ENCODE assay signal across 12 mouse cellular contexts in the genomic region with DNA sequence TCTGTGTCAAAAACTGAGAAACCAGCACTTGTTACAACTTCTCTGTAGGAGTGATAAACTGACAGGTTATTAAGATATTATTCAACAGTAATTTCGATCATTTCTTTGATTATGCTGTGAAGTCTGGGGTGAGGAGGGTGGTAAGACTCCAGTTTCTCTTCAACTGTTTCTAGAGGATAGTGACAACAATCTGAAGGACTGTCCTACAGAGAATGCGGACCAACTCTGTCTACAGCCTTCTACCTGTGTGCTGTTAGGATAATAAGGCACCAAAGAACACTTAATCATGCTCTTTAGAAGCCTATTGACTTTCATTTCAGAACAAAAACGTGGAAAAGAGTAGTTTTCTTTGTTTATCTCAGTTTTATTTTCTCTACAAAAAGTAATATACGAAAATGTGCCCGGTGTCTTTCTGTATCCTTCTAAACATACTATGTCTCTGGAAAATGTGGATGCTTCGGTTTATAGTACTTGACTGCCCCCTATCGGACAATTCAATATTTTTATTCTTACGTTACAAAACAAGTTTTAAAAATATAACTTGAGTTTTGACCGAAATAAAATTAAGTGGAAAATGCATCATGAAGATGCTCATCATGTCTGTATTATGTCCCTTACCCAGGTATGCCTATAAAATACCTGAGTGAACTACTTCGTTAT. TPM values are rescaled to one million over a fixed set of nuclear protein-coding genes. Genes with fewer than 3 reads are reported as not detected.
DNase-seq lines count a peak whose midpoint lies in the region; ATAC-seq and TF ChIP-seq lines count a peak whose summit lies in the region.
"Had no signal": no experiment of that assay in that cellular context is flagged by ENCODE, and none has a peak within 500 bp of the region (broad histone marks: within the 10 kb centered on the region; RNA-seq: fewer than 3 reads in every experiment).

No protein-coding gene starts in this region.

- no peaks in the 10 kb centered on the region for H3K36me3 ChIP-seq in forebrain, postnatal 0 days (ENCODE audit: insufficient read depth)
- no peaks in the 10 kb centered on the region for H3K36me3 ChIP-seq in forebrain, embryonic 11.5 days (ENCODE audit: control insufficient read depth, insufficient read depth, low read length)
- H3K36me3 ChIP-seq in liver, embryonic 14.5 days (replicated peaks; ENCODE audit: control insufficient read depth, insufficient read depth, low read depth): no peaks in the 10 kb centered on the region
- H3K36me3 ChIP-seq in liver, embryonic 12.5 days: no peaks in the 10 kb centered on the region
- H3K36me3 ChIP-seq in midbrain, embryonic 16.5 days (ENCODE audit: control insufficient read depth, insufficient read depth, low read length): no peaks in the 10 kb centered on the region
- H3K36me3 ChIP-seq: G1E had no signal

- no peak overlapping the region for H3K27ac ChIP-seq in forebrain, postnatal 0 days (ENCODE audit: low read depth, low read length)
- H3K27ac ChIP-seq in forebrain, embryonic 11.5 days (ENCODE audit: low read depth, low read length): no peak overlapping the region
- H3K27ac ChIP-seq in liver, embryonic 14.5 days: no peak overlapping the region
- H3K27ac ChIP-seq in liver, embryonic 12.5 days: no peak overlapping the region
- 0 out of 2 replicates have a peak overlapping the region, but pooled peaks have one; percentile 2 for H3K27ac ChIP-seq in midbrain, embryonic 16.5 days (ENCODE audit: low read length)

- H3K27me3 ChIP-seq in forebrain, postnatal 0 days (ENCODE audit: insufficient read depth, low read length): no peaks in the 10 kb centered on the region
- no peaks in the 10 kb centered on the region for H3K27me3 ChIP-seq in forebrain, embryonic 11.5 days (ENCODE audit: control insufficient read depth, insufficient read depth, low read length)
- H3K27me3 ChIP-seq in liver, embryonic 14.5 days (ENCODE audit: control insufficient read depth, insufficient read depth, low read length): no peaks in the 10 kb centered on the region
- H3K27me3 ChIP-seq in liver, embryonic 12.5 days (replicated peaks): no peaks in the 10 kb centered on the region
- no peaks in the 10 kb centered on the region for H3K27me3 ChIP-seq in midbrain, embryonic 16.5 days (ENCODE audit: control insufficient read depth, insufficient read depth, low read depth, low read length)

- peak; percentile 45; the same call in 1 of the 2 replicates for ATAC-seq in forebrain, postnatal 0 days
- ATAC-seq in forebrain, embryonic 11.5 days (replicated peaks; ENCODE audit: low FRiP score): no peak
- ATAC-seq in liver, embryonic 14.5 days (ENCODE audit: insufficient read depth): no peak
- ATAC-seq in liver, embryonic 12.5 days: no peak
- ATAC-seq in midbrain, embryonic 16.5 days: no peak
- ATAC-seq: inflammation-experienced regulatory T-cells, adult 6 months had no signal

- no peaks in the 10 kb centered on the region for H3K4me1 ChIP-seq in forebrain, postnatal 0 days (ENCODE audit: insufficient read depth)
- H3K4me1 ChIP-seq in forebrain, embryonic 11.5 days (replicated peaks; ENCODE audit: control insufficient read depth, insufficient read depth, low read length): no peaks in the 10 kb centered on the region
- no peaks in the 10 kb centered on the region for H3K4me1 ChIP-seq in liver, embryonic 14.5 days (replicated peaks; ENCODE audit: control insufficient read depth in 2 of 2, insufficient read depth in 2 of 2, low read length in 1 of 2)
- H3K4me1 ChIP-seq in liver, embryonic 12.5 days: no peaks in the 10 kb centered on the region
- H3K4me1 ChIP-seq in midbrain, embryonic 16.5 days (ENCODE audit: control insufficient read depth, insufficient read depth, low read length): peaks cover 7% of the 10 kb centered on the region

- 23% methylated on average over 10 of the region's 10 CpGs for WGBS in forebrain, postnatal 0 days
- 35% methylated on average over 10 of the region's 10 CpGs for WGBS in forebrain, embryonic 11.5 days
- WGBS in liver, embryonic 14.5 days (ENCODE audit: insufficient replicate concordance): 26% methylated on average over 10 of the region's 10 CpGs
- 30% methylated on average over 10 of the region's 10 CpGs for WGBS in liver, embryonic 12.5 days (ENCODE audit: insufficient replicate concordance)
- 27% methylated on average over 10 of the region's 10 CpGs for WGBS in midbrain, embryonic 16.5 days

- H3K4me2 ChIP-seq in forebrain, postnatal 0 days (ENCODE audit: low read depth): no peak overlapping the region
- H3K4me2 ChIP-seq in forebrain, embryonic 11.5 days (ENCODE audit: low read depth, low read length, severe bottlenecking): no peak overlapping the region
- no peak overlapping the region for H3K4me2 ChIP-seq in liver, embryonic 14.5 days (ENCODE audit: low read depth)
- no peak overlapping the region for H3K4me2 ChIP-seq in liver, embryonic 12.5 days
- no peak overlapping the region for H3K4me2 ChIP-seq in midbrain, embryonic 16.5 days (ENCODE audit: low read length)

- TF ChIP-seq CTCF in forebrain, postnatal 0 days (IDR thresholded peaks at IDR 0.05; ENCODE audit: low read depth): peak; percentile 69
- TF ChIP-seq CTCF in liver, embryonic 14.5 days (IDR thresholded peaks at IDR 0.05; ENCODE audit: low read depth): peak; percentile 4; the same call in 1 of the 2 replicates
- no peak for TF ChIP-seq CTCF in brain, embryonic 14.5 days (IDR thresholded peaks at IDR 0.05; ENCODE audit: borderline replicate concordance, extremely low read depth, insufficient read depth, insufficient read length)

- H3K9ac ChIP-seq in forebrain, postnatal 0 days: no peak overlapping the region
- H3K9ac ChIP-seq in forebrain, embryonic 11.5 days (ENCODE audit: low read length): no peak overlapping the region
- no peak overlapping the region for H3K9ac ChIP-seq in liver, embryonic 14.5 days (replicated peaks)
- no peak overlapping the region for H3K9ac ChIP-seq in liver, embryonic 12.5 days
- H3K9ac ChIP-seq in midbrain, embryonic 16.5 days (ENCODE audit: low read depth, low read length): no peak overlapping the region

- DNase-seq in forebrain, postnatal 0 days: peak; percentile 81
- no peak for DNase-seq in forebrain, embryonic 11.5 days (ENCODE audit: low spot score)
- DNase-seq in liver, embryonic 14.5 days (ENCODE audit: low read depth in 3 of 3, low spot score in 3 of 3): peak in 1 of 3 experiments; percentile 1
- DNase-seq in brain, embryonic 14.5 days (ENCODE audit: low read depth): peak; percentile 85
- no peak for DNase-seq in spleen, postnatal 4 days (ENCODE audit: low spot score in 2 of 2)
- no peak for DNase-seq in layer of hippocampus, postnatal 25 days (ENCODE audit: extremely low spot score in 1 of 2, low spot score in 1 of 2)
- DNase-seq: gastrocnemius, postnatal 25 days had no signal

- no peaks in the 10 kb centered on the region for H3K9me3 ChIP-seq in forebrain, postnatal 0 days (ENCODE audit: low read length)
- H3K9me3 ChIP-seq in forebrain, embryonic 11.5 days (ENCODE audit: control insufficient read depth, low read length): no peaks in the 10 kb centered on the region
- H3K9me3 ChIP-seq in liver, embryonic 14.5 days (ENCODE audit: control insufficient read depth, low read length): no peaks in the 10 kb centered on the region
- no peaks in the 10 kb centered on the region for H3K9me3 ChIP-seq in liver, embryonic 12.5 days (replicated peaks)
- no peaks in the 10 kb centered on the region for H3K9me3 ChIP-seq in midbrain, embryonic 16.5 days (replicated peaks; ENCODE audit: control insufficient read depth, low read length, poor library complexity, severe bottlenecking)
- H3K9me3 ChIP-seq: G1E had no signal

- no peak for TF ChIP-seq EP300 in liver, embryonic 14.5 days (IDR thresholded peaks at IDR 0.05; ENCODE audit: low read depth)

- TF ChIP-seq POLR2A in brain, embryonic 14.5 days (IDR thresholded peaks at IDR 0.05; ENCODE audit: borderline replicate concordance, extremely low read depth, insufficient read depth, insufficient read length, poor library complexity, severe bottlenecking): no peak

- H3K4me3 ChIP-seq in forebrain, postnatal 0 days (ENCODE audit: low read depth, low read length): no peak overlapping the region
- no peak overlapping the region for H3K4me3 ChIP-seq in forebrain, embryonic 11.5 days (ENCODE audit: low read depth, low read length)
- no peak overlapping the region for H3K4me3 ChIP-seq in liver, embryonic 14.5 days (ENCODE audit: insufficient read depth in 1 of 2, low read depth in 2 of 2, low read length in 2 of 2)
- no peak overlapping the region for H3K4me3 ChIP-seq in liver, embryonic 12.5 days
- no peak overlapping the region for H3K4me3 ChIP-seq in midbrain, embryonic 16.5 days (ENCODE audit: low read depth, low read length)

RNA-seq across cellular contexts. Expression of a gene that starts 8.4 kb away (rescaled TPM):
- total RNA-seq in forebrain, postnatal 0 days (2014; rRNA removed): 29.5 and 35.4 TPM in 2 replicates
- 4.7 and 9.5 TPM in 2 replicates for polyA plus RNA-seq in forebrain, postnatal 0 days (2015; fragmentation: Nextera tagmentation; extraction: Ambion mirVana)
- polyA plus RNA-seq in forebrain, embryonic 11.5 days (2014; fragmentation: Nextera tagmentation; extraction: Ambion mirVana): 2.1 and 2.4 TPM in 2 replicates
- not detected in 2 replicates for polyA plus RNA-seq in liver, embryonic 14.5 days (2012; rRNA removed)
- 0.08 and 0.20 TPM in 2 replicates for polyA plus RNA-seq in liver, embryonic 14.5 days (2014; fragmentation: Nextera tagmentation; extraction: Ambion mirVana)
- 0.10 TPM in 1 of 2 replicates, not detected in the other for polyA plus RNA-seq in liver, embryonic 12.5 days (2016; fragmentation: Nextera tagmentation; extraction: Ambion mirVana)
- 3.9 and 6.5 TPM in 2 replicates for polyA plus RNA-seq in brain, embryonic 14.5 days (2012; rRNA removed)
- 20.4 and 21.2 TPM in 2 replicates for polyA plus RNA-seq in midbrain, embryonic 16.5 days (2015; fragmentation: Nextera tagmentation; extraction: Ambion mirVana)
- total RNA-seq in layer of hippocampus, postnatal 25 days (2021): 10 to 100 TPM; 63.5 to 97.4 TPM
- total RNA-seq: gastrocnemius, postnatal 25 days; megakaryocyte progenitor cell, adult 5-6 weeks had no signal
- polyA plus RNA-seq: G1E; inflammation-experienced regulatory T-cells, adult 6 months had no signal

Comparison
In these comparisons a context has a peak if more than half of its experiments do, and no peak if none do; other contexts are left out.
1. DNase-seq: peak in forebrain, postnatal 0 days (single experiment) and brain, embryonic 14.5 days (single experiment); none in forebrain, embryonic 11.5 days (single experiment), spleen, postnatal 4 days (0 of 2) and layer of hippocampus, postnatal 25 days (0 of 2).